Mouse (Mus musculus) cerebellum, adult 11-12 months (tissue): ENCODE data around the gene Pycr2.
A peak's percentile ranks its signal among the peaks of the same experiment; 100 is the strongest.
"Not testable (repeated sequence)": the region's sequence is repeated elsewhere in the genome, so short reads cannot be mapped to it uniquely, and the experiment has no call there.

ENCODE experiments used
- DNase-seq: peaks from one replicate; pipeline ENCODE4 v3.0.0; 2022

The Pycr2 gene

GRCm38 (mm10) chr1:180905876-180906275, 1.8 kb downstream of the Pycr2 start:
- peak; percentile 14 for DNase-seq

- no peak for DNase-seq
Measured at GRCm38 (mm10) chr1:180906461-180907147, 2.5 kb downstream of the Pycr2 start.

GRCm38 (mm10) chr1:180911138-180911537, 7.0 kb downstream of the Pycr2 start:
- DNase-seq = no peak

GRCm38 (mm10) chr1:180911653-180912287, 7.7 kb downstream of the Pycr2 start:
- no peak for DNase-seq

- DNase-seq = no peak
Measured at GRCm38 (mm10) chr1:180912792-180913191, 8.7 kb downstream of the Pycr2 start.

- DNase-seq = no peak
Measured at GRCm38 (mm10) chr1:180913797-180914196, 9.7 kb downstream of the Pycr2 start.

GRCm38 (mm10) chr1:180916425-180916824, 12.3 kb downstream of the Pycr2 start:
- DNase-seq = no peak

GRCm38 (mm10) chr1:180917053-180917452, 13.0 kb downstream of the Pycr2 start:
- no peak for DNase-seq

- no peak for DNase-seq
Measured at GRCm38 (mm10) chr1:180919686-180920085, 15.6 kb downstream of the Pycr2 start.

GRCm38 (mm10) chr1:180922273-180923048, 18.4 kb downstream of the Pycr2 start:
- DNase-seq = no peak

GRCm38 (mm10) chr1:180924737-180925136, 20.6 kb downstream of the Pycr2 start:
- DNase-seq = no peak

- no peak for DNase-seq
Measured at GRCm38 (mm10) chr1:180926286-180926685, 22.2 kb downstream of the Pycr2 start.

- no peak for DNase-seq
Measured at GRCm38 (mm10) chr1:180929599-180929998, 25.5 kb downstream of the Pycr2 start.

GRCm38 (mm10) chr1:180931106-180931505, 27.0 kb downstream of the Pycr2 start:
- no peak for DNase-seq

GRCm38 (mm10) chr1:180933659-180934058, 29.6 kb downstream of the Pycr2 start:
- DNase-seq = no peak

- no peak for DNase-seq
Measured at GRCm38 (mm10) chr1:180934467-180935419, 30.6 kb downstream of the Pycr2 start, which contains the start of gene Lefty1. TSS of gene Lefty1 (plus strand) at chr1:180935022.

GRCm38 (mm10) chr1:180936610-180937398, 32.7 kb downstream of the Pycr2 start:
- not testable (repeated sequence) for DNase-seq

GRCm38 (mm10) chr1:180937631-180938030, 33.5 kb downstream of the Pycr2 start:
- DNase-seq = not testable (repeated sequence)

- not testable (repeated sequence) for DNase-seq
Measured at GRCm38 (mm10) chr1:180938781-180939180, 34.7 kb downstream of the Pycr2 start.

GRCm38 (mm10) chr1:180940776-180941460, 36.8 kb downstream of the Pycr2 start:
- DNase-seq = no peak

- DNase-seq = no peak
Measured at GRCm38 (mm10) chr1:180941726-180942125, 37.6 kb downstream of the Pycr2 start.
